Mouse (Mus musculus) cerebellum, postnatal 4 days (tissue): ENCODE measurements around the gene Dbp.
A peak's percentile ranks its signal among the peaks of the same experiment; 100 is the strongest.

Experiments
- DNase-seq, 2 experiments: peaks; one replicate each; pipeline ENCODE4 v3.0.0; 2022; ENCODE audit warnings: low spot score in 2 of 2, mixed read lengths in 1 of 2

Dbp gene

DNA sequence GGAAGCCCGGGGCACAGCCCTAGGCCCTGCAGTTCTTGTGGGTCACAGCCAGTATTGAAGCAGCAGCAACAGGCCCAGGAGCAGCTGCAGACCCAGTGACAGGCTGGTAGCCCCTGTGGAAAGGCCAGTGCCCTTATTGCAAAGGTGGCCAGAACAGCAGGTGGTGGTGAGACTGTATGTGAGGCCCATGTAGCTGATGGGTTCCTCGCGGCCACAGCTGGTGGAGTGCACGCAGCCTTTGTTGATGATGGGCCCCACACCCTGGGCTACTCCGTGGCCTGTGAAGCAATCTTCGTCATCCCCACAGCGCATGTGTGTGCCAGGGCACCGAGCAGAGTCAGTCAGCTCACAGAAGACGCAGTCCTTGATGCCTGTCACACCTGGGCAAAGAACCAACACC lies 20.3 kb downstream of the Dbp start:
- DNase-seq: no peak

DNA sequence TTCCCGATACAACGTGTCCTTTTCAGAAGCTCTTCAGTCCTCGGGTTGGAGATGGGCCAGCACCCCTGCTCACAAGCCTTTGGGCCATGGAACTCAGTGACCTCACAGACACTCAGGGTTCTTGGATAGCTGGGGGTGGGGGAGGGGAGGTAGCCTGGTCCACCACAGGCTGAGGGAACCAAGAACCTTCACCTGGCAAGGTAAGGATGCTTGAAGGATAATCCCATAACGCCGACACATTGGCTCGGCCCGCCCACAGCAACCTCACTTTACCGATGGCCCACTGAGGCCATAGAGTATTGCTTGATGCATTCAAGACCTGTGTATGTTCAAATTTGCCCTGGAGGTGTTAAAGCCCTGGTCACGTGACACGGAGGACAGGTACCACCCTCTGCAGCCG lies 20.8 kb downstream of the Dbp start, which contains the start of gene Spaca4:
TSS of gene Spaca4 (minus strand) at position 101 of the 400 bp plus-strand sequence.
- DNase-seq: no peak

DNA sequence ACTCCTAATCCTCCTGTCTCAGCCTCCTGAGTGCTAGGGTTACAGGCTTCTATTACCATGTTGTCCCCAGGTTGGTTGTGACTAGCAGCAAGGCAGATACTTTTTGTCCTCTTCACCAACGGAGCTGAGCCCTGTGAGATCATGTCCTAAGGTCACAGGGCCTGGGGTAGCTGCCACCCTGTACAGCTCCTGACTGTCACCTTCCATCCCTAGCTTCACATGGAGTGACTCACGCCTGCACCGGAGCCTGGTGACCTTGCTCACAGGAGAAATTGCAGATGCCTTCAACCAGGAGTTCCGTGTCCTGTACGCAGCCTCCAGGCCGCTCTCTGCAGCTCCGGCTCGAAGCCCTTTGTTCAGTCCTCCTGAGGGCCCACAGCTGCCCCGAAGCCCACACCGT lies 21.5 kb downstream of the Dbp start:
- no peak for DNase-seq

DNA sequence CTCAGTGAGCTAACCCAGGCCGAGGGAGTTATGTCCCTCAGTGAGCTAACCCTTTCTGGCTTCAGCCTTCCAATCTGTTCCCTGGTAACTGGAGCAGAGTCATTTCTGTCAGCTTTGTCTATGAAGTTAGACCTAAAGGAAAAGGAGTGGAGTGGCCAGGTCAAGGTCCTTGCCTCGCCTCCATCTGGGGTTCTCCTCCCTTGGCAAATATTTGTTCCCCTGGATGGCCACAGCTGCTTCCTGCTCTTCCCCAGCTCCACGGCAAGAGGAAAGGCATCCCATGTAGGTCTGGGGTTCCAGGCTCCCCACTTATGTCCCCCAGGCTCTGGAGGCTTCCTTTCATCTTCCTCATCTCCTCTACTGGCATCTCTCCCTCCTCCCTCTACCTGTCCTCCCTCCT lies 22.7 kb downstream of the Dbp start:
- no peak for DNase-seq

DNA sequence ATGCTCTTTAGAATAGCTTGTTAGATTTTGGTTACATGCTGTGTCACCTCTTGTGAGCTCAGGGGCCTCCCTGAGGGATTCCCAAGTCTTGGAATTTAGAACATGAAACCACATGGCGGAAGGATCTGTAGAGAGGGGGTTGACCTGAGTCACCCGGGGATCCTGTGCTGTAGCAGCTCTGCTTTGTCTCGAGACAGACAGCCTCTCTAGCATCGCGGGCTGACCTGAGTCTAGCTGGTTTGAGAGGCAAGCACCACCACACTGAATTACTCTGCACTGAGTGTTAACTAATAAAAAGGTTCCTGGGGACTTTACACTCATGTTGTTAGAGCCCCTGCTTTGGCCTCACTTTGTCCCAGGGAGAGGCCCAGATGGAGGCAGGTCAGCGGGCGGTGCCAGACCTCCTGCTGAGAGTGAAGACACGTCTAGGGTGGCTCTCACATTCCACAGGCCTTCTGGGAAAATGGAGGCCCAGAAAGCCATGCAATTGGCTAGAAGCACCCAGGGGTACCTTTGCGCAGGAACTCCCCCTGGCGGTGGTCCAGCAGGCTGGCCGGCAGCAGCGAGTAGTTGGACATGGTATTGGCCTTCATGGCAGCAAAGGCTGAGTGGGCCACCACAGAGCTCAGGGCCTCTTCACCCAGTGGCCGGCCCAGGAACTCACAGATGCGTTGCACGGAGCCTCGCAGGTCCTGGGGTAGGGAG lies 26.0 kb downstream of the Dbp start:
- DNase-seq: peak in 1 of 2 experiments; percentile 53

DNA sequence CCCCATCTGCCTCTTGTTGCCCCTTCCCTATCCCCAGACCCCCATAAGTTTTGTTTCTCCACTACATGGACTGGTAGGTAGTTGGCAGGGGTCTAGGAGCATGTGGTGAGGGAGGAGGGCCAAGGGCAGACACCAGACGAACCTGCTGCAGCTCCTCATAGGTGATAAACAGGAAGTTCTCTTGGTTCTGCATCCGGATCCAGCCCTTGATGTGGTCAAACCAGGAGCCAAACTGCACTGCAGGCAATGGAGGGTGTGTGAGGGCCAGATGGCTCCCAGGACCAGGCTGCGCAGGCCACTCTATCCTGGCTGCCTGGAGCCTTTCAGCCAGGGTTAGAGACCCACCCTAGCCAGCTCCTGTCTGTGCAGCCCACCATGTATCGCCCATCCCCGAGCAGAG lies 28.6 kb downstream of the Dbp start:
- DNase-seq: no peak

DNA sequence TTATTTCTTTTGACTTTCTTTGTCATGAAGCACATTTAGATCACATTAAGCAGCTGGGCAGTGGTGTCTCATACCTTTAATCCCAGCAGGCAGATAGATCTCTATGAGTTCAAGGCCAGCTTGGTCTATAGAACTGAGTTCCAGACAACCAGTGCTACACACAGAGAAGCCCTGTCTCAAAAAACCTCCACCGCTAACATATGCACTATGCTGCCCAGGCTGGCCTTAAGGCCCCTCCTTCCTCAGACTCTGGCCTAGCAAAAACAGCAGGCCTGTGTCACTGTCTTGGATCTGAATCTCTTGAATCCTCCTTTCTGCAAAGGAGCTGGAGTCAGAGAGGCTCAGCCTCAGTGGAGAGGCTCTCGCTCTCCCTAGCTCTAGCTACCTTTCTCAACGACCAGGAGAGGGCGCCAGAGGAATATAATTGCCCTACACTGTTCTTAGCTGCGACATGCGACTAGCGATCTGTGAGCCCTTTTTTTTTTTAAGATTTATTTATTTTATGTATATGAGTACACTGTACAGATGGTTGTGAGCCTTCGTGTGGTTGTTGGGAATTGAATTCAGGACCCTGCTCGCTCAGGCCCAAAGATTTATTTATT lies 34.4 kb downstream of the Dbp start:
- DNase-seq: peak; percentile 62 to 84

DNA sequence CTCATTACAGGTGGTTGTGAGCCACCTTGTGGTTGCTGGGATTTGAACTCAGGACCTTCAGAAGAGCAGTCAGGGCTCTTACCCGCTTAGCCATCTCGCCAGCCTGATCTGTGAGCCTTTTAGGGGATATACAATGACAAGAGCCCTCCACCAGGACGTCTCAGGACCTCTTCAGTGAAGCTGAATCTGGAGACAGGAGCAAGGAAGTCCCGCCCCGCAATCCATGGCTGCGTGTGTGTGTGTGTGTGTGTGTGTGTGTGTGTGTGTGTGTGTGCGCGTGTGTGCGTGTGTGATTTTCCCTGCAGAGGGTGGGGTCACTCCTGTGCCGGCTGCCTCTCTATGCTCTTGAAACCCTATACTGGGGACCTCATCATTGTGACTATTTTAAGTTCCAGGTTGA lies 34.9 kb downstream of the Dbp start:
- DNase-seq: no peak

GRCm38 (mm10) chr7:45741308-45741707 lies 36.4 kb downstream of the Dbp start:
- no peak for DNase-seq

DNA sequence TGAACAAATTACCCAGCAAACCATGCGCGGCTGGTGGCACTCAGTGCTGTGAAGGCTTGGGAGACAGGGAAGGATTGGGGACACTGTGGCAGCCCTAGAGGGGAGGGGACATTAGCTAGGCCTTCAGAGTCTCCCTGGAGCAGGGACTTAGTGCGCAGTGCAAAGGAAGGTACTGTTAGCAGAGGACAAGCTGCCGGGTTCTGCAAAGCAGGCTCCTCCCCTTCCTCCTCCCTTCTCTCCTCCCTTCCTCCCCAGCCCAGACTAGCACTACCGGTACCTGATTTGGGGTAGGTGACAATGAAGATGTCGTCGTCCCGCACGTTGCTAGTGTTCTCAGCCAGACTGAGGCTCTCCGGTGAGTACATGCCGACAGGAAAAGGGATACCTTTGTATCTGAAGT lies 36.9 kb downstream of the Dbp start:
- DNase-seq: no peak

DNA sequence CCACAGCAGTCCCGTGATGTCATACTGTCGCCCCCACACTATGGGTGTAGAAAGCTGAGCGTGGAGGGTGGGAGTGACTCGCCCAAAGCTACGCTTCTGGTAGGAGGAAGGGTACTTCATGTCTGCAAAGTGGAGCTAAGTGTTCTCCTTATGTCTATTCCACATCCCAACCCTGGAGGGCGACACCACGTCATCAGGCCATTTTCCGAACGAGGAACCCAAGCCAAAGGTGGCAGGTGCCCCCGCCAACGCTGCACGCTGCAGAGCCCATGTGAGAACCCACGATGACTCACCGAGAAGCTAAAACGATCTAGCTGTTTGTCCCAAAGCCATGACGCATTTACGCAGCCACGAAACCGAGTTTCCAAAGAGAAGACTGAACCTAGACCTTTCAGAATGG lies 37.5 kb downstream of the Dbp start:
- DNase-seq: no peak

DNA sequence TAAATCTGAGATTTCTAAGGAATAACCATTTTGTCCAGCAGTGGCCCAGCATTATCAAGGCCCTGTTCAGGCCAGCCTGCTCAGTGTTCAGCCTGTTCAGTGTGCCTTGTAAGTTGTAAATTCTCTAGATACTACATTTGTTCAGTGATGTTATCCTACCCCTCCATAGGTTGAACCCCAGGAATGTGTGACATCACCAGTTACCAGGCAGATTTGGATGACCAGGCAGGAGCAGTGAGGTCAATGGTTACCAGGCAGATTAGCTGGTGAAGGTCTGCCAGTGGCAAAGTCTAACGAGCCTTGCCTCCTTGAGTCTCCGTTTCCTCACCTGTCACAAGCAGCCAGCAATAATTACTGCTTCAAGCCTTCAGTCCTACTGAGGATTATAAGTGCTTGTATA lies 39.5 kb downstream of the Dbp start:
- DNase-seq: peak; percentile 64 to 70

- no peak for DNase-seq
These were observed 41.6 kb downstream of the Dbp start for GRCm38 (mm10) chr7:45746518-45746917.

DNA sequence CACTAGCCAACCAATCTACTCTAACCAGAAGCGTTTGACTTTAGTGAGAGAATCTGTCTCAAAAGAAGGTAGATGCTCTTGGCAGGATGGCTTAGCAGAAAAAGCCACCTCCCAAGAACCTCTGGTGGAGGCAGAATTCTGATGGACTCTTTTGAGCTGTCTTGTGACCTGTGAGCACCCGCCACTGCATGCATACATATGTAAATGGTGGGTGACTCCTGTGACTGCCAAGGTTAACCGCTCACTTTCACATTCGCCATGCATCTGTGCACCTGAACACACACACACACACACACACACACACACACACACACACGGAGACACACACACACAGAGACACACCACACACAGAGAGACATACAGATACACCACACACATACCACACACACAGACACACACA lies 42.6 kb downstream of the Dbp start:
- no peak for DNase-seq

GRCm38 (mm10) chr7:45748110-45748509 lies 43.2 kb downstream of the Dbp start:
- DNase-seq: no peak

DNA sequence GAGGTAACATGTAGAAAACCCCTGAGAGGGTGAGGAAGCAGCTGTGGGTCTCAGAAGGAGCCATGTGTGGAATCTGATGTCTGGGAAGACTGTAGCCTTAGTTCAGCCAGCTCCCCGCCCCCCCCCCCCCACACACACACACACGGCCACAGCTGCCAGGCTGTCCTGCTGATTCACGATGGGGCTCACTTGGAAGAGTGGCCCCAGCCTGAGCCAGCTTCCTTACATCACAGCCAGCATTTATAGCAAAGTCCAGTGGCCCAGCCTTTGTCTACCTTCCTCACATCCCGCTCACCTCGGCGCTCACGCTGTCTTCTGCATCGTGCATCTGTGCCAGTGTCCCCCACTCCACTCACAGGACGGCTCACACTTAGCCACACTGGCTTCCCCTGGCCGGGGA lies 44.5 kb downstream of the Dbp start:
- DNase-seq: no peak

DNA sequence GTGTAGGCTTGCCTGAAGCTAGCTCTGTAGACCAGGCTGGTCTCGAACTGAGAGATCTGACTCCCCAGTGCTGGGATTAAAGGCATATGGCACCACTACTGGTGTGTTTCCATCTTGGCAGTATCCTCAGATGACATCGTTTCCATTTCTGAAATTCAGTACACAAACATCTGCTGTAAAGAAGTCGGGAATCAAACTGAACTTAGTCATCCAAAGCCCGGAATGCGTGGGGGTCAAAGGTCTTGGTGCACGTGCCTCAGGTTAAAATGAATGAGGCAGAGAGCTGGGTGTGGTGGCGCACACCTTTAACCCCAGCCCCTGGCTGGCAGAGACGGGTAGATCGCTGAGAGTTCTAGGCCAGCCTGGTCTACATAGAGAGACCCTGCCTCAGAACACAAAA lies 45.3 kb downstream of the Dbp start:
- DNase-seq: no peak

GRCm38 (mm10) chr7:45755703-45756102 lies 50.8 kb downstream of the Dbp start:
- DNase-seq: no peak

DNA sequence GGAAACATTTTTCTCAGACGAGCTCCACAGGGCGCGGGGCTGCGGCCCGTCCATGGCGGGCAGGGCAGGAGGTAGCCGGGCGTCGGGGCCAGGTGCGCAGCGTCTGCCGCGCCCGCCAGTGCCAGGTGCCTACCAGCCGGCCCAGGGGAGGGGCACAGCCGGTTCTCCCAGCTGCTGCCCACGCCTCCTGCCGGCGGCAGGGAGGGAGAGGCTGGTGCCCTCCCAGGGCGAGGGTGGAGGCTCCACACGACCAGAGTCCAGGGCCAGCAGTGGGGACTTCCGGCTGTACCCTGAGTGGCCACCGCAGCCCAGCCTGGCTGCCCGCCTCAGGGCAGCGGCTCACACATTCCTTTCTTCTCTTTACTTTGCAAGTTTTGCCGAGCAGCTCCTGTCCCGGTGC lies 54.5 kb downstream of the Dbp start:
- no peak for DNase-seq
